Comparison of ENCODE assay signal across 8 mouse cellular contexts in genomic region chr6:88916153-88916552, GRCm38 (mm10). TPM values are rescaled to one million over a fixed set of nuclear protein-coding genes. Genes with fewer than 3 reads are reported as not detected.
A peak's percentile ranks its signal among the peaks of the same experiment; 100 is the strongest.
DNase-seq lines count a peak whose midpoint lies in the region; ATAC-seq and TF ChIP-seq lines count a peak whose summit lies in the region.

No protein-coding gene starts in this region.

- peak; percentile 42 for DNase-seq in gastrocnemius, adult 18-20 months (ENCODE audit: low spot score)
- no peak for DNase-seq in gastrocnemius, postnatal 25 days
- peak; percentile 42 for DNase-seq in ovary, postnatal 14 days (ENCODE audit: low spot score)
- no peak for DNase-seq in ovary, postnatal 36 days (ENCODE audit: low spot score)
- DNase-seq in cerebellum, postnatal 14 days = peak; percentile 77 to 86
- DNase-seq in heart, postnatal 0 days (ENCODE audit: low spot score) = peak; percentile 61
- no peak for DNase-seq in ovary, postnatal 10 days (ENCODE audit: low spot score)

- no peak for TF ChIP-seq EP300 in heart, postnatal 0 days (IDR thresholded peaks at IDR 0.05; ENCODE audit: low read depth)

- peaks cover 24% of the 10 kb centered on the region for H3K4me1 ChIP-seq in heart, postnatal 0 days (ENCODE audit: control insufficient read depth, insufficient read depth)

- peak overlapping the region; percentile 67 for H3K27ac ChIP-seq in heart, postnatal 0 days (ENCODE audit: low read depth)

- no peaks in the 10 kb centered on the region for H3K27me3 ChIP-seq in heart, postnatal 0 days (ENCODE audit: control insufficient read depth, insufficient read depth, low read length)

- H3K9me3 ChIP-seq in heart, postnatal 0 days (replicated peaks; ENCODE audit: control insufficient read depth, low read length) = no peaks in the 10 kb centered on the region

- peak; percentile 18 for ATAC-seq in heart, postnatal 0 days (ENCODE audit: insufficient read depth, low read depth)
- ATAC-seq in megakaryocyte, adult 5-6 weeks (ENCODE audit: poor library complexity, severe bottlenecking) = peak; percentile 69; the same call in 1 of the 2 replicates

- 58% methylated on average over 1 of the region's 1 CpGs for WGBS in heart, postnatal 0 days

- peak; percentile 88 for TF ChIP-seq CTCF in heart, postnatal 0 days (IDR thresholded peaks at IDR 0.05; ENCODE audit: low read depth)

- no peak overlapping the region for H3K4me3 ChIP-seq in heart, postnatal 0 days (ENCODE audit: low read depth, low read length)

- no peak overlapping the region for H3K9ac ChIP-seq in heart, postnatal 0 days (replicated peaks; ENCODE audit: low read depth, low read length)

- peaks cover 8% of the 10 kb centered on the region; the same call in 1 of the 2 replicates for H3K36me3 ChIP-seq in heart, postnatal 0 days (replicated peaks; ENCODE audit: control insufficient read depth, insufficient read depth, low read length)

- no peak overlapping the region for H3K4me2 ChIP-seq in heart, postnatal 0 days (ENCODE audit: low read depth, low read length)

RNA-seq across cellular contexts. Expression of gene Tpra1, which starts 14.1 kb away (rescaled TPM):
- 10 to 100 TPM; 17.9 to 27.9 TPM for total RNA-seq in gastrocnemius, adult 18-20 months (2021)
- 10 to 100 TPM; 23.4 to 46.4 TPM for total RNA-seq in gastrocnemius, postnatal 25 days (2021)
- 45.9 and 131 TPM in 2 replicates for total RNA-seq in heart, postnatal 0 days (2014; rRNA removed; ENCODE audit: low replicate concordance)
- polyA plus RNA-seq in heart, postnatal 0 days (2015; fragmentation: Nextera tagmentation; extraction: Ambion mirVana) = 39.1 and 46.9 TPM in 2 replicates
- 24.0 and 26.1 TPM in 2 replicates for total RNA-seq in megakaryocyte, adult 5-6 weeks (2015)
- 32.4 and 35.5 TPM in 2 replicates for total RNA-seq in megakaryocyte, adult 5-6 weeks (2017)

RNA-seq across cellular contexts. Expression of gene Mcm2, which starts 17.6 kb away (rescaled TPM):
- 1 to 10 TPM; 6.1 to 6.4 TPM for total RNA-seq in gastrocnemius, adult 18-20 months (2021)
- total RNA-seq in gastrocnemius, postnatal 25 days (2021) = 1 to 10 TPM; 4.6 to 6.5 TPM
- total RNA-seq in heart, postnatal 0 days (2014; rRNA removed; ENCODE audit: low replicate concordance) = 38.8 and 49.9 TPM in 2 replicates
- 25.2 and 25.6 TPM in 2 replicates for polyA plus RNA-seq in heart, postnatal 0 days (2015; fragmentation: Nextera tagmentation; extraction: Ambion mirVana)
- 45.4 and 47.7 TPM in 2 replicates for total RNA-seq in megakaryocyte, adult 5-6 weeks (2015)
- total RNA-seq in megakaryocyte, adult 5-6 weeks (2017) = 77.2 TPM in 2 replicates

RNA-seq across cellular contexts. Expression of gene Podxl2, which starts 41.3 kb away (rescaled TPM):
- total RNA-seq in gastrocnemius, adult 18-20 months (2021) = 10 to 100 TPM; 63.1 to 63.5 TPM
- 10 to 100 TPM; 49.4 to 53.0 TPM for total RNA-seq in gastrocnemius, postnatal 25 days (2021)
- 90.9 and 101 TPM in 2 replicates for total RNA-seq in heart, postnatal 0 days (2014; rRNA removed; ENCODE audit: low replicate concordance)
- polyA plus RNA-seq in heart, postnatal 0 days (2015; fragmentation: Nextera tagmentation; extraction: Ambion mirVana) = 60.3 and 60.8 TPM in 2 replicates
- total RNA-seq in megakaryocyte, adult 5-6 weeks (2015) = not detected in 2 replicates
- total RNA-seq in megakaryocyte, adult 5-6 weeks (2017) = 0.16 and 0.40 TPM in 2 replicates

Comparison
In these comparisons a context has a peak if more than half of its experiments do, and no peak if none do; other contexts are left out.
1. DNase-seq: peak in gastrocnemius, adult 18-20 months (single experiment), ovary, postnatal 14 days (single experiment), cerebellum, postnatal 14 days (2 of 2) and heart, postnatal 0 days (single experiment); none in gastrocnemius, postnatal 25 days (single experiment), ovary, postnatal 36 days (single experiment) and ovary, postnatal 10 days (single experiment).
2. RNA of gene Podxl2, which starts 41.3 kb away (total RNA-seq): 90.9 to 101 TPM in heart, postnatal 0 days, 63.1 to 63.5 TPM in gastrocnemius, adult 18-20 months and 49.4 to 53.0 TPM in gastrocnemius, postnatal 25 days; 0.16 to 0.40 TPM in megakaryocyte, adult 5-6 weeks; every median in the first group is over 10 times any median in the second.